Mouse (Mus musculus) cerebellum, adult (tissue): ENCODE data around the gene Emg1.

Experiments
- ATAC-seq: cut with Nextera tagmentation; 2 replicates; pipeline ENCODE4 v1.9.2; 2017; ENCODE audit warnings: mild to moderate bottlenecking, moderate library complexity, mixed read lengths; ENCODE audit not compliant: insufficient number of reproducible peaks, low FRiP score, low TSS enrichment

Gene Emg1

DNA sequence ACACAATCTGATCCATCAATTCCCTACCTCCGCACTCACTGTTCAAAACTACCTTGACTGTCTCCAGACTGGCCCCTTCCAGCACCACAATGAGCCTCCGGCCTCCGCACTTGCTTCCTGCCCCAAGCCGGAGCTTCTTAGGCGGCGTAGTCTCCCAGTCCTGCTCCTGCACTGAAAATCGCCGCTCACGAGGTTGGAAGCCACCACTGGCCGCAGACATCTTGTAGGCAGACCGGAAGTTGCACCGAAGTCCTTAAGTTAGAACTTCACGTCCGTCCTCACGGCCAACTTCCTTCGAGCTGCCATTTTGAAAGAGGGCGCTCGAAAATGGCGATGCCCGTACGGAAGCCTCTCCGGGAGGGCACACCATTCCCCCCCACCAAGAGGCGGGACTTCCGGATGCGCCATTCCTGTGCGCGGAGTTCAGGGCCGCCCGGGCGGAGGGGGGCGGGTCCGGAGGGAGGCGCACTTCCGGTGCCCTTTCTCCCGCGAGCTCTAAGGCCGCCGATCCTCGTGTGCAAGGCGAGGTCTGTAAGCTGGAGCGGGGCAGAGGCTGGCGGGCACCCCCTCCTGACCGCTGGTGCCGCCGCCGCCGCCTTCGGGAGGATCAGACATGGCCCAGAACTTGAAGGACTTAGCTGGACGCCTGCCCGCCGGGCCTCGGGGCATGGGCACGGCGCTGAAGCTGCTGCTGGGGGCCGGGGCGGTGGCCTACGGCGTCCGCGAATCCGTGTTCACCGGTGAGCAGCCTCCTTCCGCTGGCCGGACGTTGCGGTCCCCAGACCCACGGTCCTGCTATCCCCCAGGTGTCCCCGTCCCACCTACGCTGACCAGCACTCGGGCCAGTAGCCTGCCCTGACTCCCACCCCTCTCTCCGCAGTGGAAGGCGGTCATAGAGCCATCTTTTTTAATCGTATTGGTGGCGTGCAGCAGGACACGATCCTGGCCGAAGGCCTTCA lies at the start of gene Emg1, which contains the start of gene Phb2:
Emg1 (minus strand) TSS at position 355 of the 959 bp plus-strand sequence.
Phb2 (plus strand) TSS at position 513 of the 959 bp plus-strand sequence.
- peak; percentile 92 for ATAC-seq

DNA sequence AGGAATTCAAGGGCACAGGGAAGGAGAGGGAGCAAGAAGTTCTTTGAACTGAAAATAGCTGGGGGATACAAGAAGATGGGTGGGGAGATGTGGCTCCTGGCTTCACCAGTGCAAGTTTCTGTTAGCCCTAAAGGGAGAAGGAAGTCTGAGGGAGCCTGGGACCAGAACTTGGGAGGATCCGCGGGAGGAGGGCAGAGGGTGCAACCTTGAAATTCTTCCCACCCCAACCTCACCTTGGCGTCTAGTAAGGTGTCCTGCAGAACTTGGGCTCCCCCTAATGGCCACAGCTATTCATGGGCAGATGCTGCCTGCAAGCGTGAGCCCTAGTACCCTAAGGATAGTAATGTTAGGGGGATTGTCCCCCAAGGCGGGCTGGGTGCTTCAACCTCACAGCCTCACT lies 47.3 kb upstream of the Emg1 start:
- ATAC-seq, result peak; percentile 21; the same call in 1 of the 2 replicates

DNA sequence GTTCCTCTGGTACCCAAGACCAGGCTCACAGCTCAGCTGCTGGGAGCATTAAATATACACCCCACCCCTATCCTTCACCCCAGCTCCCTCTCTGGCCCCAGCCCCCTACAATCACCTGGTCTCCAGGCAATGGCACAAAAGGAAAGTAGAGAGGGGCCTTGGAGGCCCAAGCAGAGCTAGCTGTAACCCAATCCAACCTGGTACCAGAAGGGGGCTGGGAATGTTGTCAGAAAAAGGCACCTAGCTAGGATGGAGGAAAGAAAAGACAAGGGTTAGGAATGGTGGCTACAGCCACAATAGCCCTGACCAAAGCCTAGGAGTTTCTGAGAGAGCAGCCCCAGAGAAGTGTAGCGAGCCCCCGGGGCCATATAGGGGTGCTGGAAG lies 46.9 kb upstream of the Emg1 start:
- ATAC-seq, result no peak

DNA sequence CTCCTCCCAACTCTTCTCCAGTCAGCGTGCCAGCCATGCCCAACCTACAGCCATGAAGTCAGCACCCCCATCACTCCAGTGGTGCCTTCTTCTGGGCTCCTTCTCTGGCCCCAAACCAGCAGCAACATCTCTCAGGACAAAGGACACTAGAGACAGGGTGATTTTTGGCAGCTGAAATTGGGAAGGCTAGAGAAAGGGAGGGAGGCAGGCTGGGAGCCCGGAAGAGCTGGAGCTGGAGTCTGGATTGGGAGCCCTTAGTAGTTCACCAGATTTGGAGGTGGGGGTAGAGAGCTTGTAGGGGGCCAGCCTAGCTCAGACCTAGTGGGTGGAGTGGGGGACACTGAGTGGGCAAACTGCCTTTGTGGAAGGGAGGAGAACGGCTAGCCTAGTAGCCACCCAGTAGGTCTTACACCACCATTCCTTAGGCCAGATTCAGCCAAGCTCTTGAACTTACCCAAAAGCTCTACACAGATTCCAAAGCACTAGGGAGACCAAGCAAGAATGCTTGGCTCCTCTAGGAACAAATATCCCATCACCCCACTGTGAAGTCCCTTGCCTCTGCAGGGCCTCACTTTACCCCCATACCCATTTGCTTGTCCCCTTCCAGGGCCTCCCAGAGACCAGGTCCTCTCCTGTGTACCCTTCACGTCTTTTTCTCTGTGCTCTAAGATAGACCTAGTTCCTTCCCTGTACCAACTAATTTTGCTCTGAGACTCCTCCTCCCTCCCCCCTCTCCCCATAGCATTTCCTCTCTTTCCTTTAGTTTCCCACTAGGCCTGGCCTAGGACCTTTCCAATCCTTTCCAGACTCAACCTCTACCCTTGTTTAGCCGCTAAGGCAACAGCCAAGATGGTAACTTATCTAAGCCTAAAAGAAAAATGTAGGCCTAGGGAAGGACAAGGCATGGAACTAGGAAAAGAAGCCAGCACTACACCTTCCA lies 46.2 kb upstream of the Emg1 start:
- ATAC-seq, result peak; percentile 49; the same call in 1 of the 2 replicates

DNA sequence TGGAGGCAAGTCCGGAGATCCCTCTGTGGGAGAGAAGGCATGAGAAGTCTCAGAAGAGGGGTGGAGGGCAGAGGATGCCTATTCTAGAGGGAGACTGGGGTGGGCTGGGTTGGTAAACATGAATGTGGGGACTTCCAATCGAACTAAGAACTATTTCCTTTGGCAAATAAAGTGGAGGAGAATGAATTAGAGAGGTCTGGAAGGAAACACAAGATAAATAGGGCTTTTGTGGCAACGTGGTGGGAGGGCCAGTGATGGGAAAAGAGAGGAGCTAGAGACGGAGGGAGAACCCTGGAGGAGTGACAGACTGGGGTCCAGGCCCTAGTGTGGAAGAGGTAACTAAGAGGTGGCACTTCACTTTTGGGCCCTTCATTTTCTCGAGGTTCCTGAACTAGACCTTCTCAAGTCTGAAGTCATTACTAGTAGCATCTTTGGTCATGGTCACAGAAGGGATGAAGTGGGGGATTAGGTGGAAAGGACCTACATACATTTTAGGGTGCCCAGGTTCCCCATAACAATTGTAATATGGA lies 45.4 kb upstream of the Emg1 start:
- ATAC-seq, result no peak

DNA sequence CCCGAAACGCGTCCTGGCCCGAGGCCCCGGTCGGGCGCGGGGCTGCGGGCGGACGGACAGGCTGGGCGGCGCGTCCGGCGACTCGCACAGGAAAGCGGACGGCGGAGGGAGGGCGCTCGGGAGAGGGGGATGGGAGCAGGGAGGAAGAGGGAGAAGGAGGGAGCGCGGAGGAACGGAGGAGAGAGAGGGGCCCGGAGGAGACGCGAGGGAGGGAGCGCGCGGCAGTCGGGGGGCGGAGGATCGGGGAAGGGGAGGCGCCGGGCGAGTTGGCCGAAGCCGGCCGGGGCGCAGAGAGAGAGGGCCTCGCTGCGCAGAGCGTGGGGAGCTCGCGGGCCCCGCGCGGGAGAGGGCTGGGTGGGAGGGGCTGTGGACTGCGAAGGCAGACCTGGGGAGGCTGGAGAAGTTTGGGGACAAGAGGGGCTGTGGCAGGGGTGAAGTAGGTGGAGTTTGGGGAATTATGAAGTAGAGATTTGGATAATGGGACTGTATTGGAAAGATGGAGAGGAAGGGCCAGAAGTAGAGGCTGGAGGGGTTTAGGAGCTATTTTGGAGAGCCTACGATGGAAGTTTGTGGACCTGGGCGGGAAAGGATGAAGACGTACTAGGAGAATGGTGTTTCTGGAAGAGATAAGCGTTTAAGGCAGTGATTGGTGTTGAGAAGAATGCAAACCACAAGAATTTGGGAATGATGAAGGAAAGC lies 44.8 kb upstream of the Emg1 start:
- peak; percentile 37 for ATAC-seq

DNA sequence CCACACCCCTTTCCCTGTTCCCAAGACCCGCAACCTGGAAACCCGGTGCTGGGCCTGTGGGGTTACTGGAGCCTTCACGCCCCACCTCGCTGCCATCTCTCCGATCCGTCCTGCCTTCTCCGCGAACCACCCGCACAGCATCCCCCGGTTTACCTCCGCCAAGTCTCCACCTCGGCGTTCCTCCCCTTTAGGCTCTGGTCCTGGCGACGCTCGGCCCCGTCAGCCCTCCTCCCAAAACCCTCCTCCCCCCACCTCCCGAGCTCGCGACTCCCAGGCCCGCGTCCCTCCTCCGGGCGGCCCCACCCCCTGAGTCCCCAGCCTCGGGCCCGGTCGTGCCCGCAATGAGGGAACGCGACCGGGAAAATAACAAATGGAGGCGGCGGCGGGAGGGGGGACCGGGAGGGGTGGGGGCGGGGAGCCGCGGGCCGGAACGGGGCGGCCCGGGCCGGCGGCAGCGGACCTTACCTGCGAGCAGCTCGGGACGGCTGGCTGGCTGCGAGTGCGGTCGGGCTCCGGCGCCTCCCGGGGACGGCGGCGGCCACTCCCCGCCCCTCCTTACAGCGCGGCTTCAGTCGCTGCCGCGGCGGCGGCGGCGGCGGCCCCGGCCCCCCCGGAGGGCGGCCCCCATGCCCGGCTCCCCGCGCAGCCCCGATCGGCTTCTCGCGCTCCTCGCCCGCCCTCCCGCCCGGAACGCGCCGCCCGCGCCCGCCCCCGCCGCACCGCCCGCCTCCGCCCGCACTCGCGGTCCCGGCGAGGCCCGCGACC lies 44.0 kb upstream of the Emg1 start, which contains the start of the genes Gm45234 and Atn1:
Gm45234 (minus strand) TSS at position 191 of the 765 bp plus-strand sequence.
Atn1 (minus strand) TSS at position 694 of the 765 bp plus-strand sequence.
- ATAC-seq, result peak; percentile 17; the same call in 1 of the 2 replicates

DNA sequence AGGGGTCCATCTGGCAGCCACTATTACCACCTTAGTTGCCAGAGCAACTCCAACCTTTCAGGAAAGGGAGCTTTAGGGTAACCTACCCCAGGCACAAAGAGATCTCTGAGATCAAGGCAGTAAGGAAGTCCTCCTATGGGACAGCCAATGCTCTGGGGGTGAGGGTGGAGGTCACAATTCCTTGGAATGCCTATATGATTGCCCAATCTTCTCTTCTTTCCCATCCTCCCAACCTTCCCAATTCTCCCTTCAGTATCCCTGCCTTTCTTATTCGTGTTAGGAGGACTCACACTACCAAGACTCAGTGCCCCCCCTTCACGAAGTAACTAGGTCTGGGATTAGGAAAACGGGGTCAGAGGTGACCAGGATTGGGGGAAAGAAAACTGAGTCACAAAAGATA lies 43.3 kb upstream of the Emg1 start:
- no peak for ATAC-seq

DNA sequence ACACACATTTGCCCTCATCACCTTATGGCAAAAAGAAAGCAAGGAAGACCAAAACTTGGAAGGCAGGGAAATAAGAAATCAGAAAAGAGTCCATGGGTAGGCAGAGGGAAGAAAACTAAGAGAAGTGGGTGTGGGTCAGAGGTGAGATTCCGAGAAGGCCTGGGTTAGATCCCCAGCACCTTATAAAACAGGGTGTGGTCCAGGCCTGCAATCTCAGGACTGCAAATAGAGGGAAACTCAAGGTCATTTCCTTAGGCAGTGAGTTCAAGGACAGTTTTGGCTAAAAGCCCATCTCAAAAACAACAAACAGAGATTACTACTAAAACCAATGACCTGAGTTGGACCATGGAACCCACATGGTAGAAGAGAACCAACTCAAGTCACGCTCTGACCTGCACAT lies 41.9 kb upstream of the Emg1 start:
- no peak for ATAC-seq

DNA sequence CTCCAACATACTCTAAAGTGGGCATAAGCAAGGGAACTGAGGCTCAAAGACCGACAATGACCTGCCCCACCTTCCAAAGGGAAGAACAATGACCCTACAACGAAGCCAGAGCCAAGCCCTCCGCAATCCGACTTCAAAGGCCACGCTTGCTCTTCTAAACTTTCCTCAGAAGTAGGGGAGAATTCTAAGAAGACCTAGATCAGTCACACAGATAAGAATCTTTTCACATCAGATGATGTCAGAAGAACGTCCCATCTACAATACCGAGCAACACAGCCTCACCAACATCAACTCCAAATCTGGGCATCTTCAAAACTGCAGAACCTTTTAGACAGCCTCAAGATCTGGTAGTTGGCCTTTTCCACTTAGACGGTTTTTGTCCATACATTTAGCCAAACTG lies 38.4 kb upstream of the Emg1 start:
- no peak for ATAC-seq

DNA sequence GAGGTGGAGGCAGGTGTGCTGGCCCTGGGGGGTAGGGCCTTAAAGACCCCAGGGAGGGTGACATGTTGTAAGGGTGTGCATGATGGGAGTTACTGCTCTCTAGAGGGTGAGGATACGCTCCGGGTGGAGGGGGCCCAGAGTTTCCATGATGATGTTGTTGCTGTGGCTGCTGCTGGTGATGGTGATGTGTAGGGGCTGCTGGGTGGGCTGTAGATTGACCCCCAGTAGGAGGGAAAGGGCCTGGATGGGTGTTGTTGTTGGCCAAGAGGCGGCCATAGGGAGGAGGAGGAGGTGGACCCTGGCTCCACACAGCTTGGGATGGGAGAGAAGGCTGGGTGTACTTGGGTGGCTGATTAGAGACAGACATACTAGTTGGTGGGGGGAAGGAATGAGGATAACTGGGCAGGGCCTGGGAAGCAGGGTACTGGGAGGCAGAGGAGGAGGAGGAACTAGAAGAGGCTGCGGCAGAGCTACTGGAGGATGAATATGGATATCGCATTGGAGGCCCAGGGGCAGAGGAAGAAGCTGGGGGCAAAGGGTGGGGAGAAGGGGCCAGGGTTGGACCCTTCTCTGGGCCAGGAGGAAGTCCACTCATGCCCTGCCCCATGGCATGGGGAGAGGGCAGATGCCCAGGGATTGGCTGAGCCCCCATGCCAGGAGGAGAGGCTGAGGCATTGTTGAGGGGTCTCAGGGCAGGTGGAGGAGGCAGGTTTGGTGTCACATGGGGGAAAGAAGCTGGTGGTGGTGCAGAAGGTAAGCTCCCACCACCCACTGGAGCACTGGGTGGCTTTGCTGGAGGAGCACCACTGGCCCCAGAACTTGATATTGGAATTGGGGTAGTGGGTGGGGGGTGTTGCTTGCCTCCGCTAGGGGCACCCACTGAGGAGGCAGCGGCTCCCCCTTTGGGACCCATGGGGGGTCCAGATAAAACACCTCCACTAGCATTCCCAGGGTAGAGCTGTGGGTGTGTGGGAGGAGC lies 35.0 kb upstream of the Emg1 start:
- ATAC-seq, result no peak

DNA sequence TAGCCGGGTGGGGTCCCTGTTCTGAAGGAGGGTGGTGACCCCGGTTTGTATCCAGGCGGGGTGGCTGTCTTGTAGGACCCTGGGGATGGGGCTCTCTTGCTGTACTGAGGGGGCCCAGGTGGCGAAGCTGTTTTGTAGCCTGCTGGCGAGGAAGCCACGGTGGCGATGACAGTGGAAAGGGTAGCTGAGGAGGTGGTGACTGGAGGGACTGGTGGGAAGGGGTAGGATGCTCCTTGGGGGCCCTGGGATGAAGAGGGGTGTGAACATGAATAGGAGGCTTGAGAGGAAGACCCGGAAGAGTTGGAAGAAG lies 34.3 kb upstream of the Emg1 start:
- ATAC-seq, result no peak

DNA sequence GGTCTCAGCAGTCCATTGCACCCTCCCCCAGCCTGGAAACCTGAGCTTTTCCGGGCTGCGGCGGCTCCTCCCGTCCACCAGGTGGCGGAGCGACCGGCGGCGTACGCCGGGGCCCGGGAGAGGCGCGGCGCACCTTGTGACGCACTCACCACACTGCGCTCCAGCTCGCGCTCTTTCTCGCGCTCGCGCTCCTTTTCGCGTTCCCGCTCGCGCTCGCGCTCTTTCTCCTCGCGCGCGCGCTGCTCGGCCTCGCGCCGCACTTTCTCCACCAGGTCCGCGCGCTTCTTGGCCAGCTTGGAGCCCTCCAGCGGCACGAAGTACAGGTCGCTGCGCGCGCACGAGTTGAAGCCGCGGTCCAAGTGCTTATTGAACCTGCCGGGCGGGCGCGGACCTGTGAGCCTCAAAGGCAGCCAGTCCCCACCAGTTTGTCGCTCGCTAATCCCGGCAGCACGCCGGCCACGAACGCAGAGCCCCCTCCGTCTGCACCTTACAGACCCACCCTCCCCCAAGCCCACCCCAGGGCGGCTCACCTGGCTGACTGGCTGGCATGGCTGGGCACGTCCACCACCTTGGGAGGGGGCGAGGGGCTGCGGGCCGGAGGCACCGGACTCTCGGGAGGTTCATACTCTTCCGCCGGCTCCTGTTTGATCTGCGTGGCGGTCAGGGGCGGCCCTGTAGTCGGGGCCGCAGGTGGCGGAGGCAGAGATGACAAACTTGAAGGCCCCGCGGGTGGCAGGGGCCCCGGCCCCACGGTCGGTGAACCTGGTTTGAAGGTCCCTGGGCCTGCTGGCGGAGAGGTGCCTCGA lies 33.7 kb upstream of the Emg1 start:
- ATAC-seq, result peak; percentile 60

DNA sequence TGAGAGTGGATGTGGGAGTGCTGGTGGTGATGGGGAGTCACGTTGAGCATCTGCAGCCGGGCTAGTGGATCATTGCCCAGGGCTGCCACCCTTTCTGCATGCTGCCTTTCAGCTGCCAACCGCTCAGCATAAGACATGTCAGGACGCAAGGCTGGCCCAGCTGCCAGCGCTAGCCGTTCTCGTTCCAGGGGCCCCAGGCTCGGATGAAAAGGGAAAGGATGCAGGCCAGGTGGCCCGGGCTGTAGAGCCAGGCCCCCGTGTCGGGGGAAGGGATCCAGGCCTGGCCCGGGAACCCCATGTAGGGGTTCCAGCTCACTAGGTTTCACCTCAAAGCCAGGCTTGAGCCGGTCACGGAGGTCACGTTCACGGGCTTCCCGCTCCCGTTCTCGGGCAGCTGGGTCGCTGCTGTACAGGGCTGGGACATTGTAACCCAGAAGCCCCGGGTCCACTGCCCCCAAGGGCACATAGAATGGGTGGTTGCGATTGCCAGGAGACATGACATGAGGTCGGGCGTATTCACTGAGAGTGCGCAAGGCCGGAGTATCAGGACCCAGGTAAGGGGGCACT lies 32.9 kb upstream of the Emg1 start:
- ATAC-seq, result peak; percentile 5

DNA sequence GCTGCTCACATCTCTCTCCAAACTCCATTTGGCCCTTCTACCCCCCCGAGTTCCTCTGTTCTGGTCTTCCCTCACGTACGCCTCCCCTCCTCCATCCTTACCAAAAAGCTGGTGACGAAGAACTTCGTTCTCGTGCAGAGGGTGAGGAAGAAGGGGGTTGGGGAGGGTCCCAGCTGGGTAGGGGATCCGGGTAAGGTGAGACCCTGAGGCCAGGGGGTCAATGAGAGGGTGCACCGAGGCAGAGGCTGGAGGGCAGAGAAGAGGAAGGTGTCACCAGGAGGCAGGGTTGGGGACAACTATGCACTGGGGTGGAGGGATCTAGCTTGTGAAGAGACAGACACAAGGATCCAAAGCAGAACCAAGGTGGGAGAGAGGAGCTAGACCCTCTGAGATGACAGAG lies 31.7 kb upstream of the Emg1 start:
- ATAC-seq, result no peak

DNA sequence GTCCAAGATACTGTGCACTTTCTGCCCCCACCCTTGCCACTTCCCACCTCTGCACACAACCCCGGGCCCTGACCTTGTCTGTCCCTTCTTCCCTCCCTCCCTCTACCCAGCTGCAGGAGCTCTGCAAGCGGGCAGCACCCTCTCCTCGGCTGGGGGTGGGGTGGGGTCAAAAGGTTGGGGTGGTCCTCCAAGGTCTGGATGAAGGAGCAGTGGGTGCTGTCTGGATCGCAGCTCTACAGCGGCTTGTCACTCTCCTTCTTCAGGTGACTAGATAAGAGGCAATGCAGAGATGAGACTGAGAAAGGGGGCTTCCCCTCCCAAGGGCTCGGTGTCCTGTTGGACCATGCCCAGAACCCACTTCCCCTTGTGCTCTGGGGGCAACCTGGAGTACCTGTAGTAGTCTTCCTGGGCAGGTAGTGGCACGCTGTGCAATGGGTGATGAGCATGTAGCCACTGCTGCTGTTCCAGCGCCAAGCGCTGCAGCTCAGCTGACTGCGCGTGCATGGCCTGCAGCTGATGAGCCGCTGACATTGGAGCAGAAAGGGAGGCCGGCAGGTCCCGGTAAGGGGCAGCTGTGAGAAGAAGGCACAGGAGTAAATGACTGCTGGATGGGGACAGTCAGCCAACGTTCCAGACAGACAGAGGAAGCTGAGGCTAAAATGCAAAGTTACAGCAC lies 31.0 kb upstream of the Emg1 start:
- no peak for ATAC-seq
